Mouse (Mus musculus) bone marrow macrophage, adult 2 months (primary cell): ENCODE measurements around the gene Ankrd34a.
A peak's percentile ranks its signal among the peaks of the same experiment; 100 is the strongest.

Experiments used
- CTCF ChIP-seq: IDR thresholded peaks from 2 replicates; pipeline ENCODE4 v1.5.1; 2012; ENCODE audit warnings: low read depth, mild to moderate bottlenecking, low read length, moderate library complexity
- POLR2A ChIP-seq: IDR thresholded peaks from 2 replicates; pipeline ENCODE4 v1.6.1; 2012; ENCODE audit warnings: mild to moderate bottlenecking, low read depth, low read length, borderline replicate concordance

DNA sequence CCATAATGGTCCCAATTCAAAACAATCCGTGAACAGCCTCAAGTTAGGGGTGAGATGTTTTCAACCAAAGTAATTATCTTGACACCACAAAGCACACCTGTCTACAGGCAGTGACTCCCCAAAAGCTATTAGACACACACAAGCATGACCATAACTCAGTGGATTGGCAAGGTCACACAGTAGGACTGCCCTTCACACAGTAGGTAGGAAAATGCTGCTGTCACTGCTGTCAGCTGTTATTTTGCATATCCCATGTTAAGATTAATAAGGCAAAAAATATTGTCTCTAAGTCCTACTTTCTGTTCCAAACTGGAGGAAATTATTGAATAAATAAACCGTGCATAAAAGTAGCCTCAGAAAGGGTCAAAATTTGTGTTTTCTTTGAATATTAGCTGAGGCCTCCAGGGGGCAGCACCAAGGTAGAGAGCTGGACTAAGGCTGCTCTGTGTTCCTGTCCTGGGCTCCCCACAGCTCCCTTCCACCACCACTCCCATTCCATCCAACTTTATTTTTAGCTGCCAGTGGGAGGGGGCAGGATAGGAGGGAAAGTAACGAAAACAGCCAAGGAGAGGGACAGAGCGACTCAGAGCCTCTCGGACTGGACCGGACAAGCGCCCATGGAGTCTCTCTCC is 48.7 kb downstream of the Ankrd34a start, which contains the start of gene Itga10:
- no peak for TF ChIP-seq POLR2A
- TF ChIP-seq CTCF = peak; percentile 69
